Mouse (Mus musculus): ENCODE measurements at regions not wholly inside any gene's neighbourhood (a gene's known extent, or its start where the extent isn't known, plus 50 kb on each side); places are given as distances from the start of the nearest gene placed in this dataset.

GRCm38 (mm10) chr14:25328230-25328629, 130.8 kb upstream of the Zmiz1 start:
- TF ChIP-seq CTCF (IDR thresholded peaks at IDR 0.05; ENCODE audit: low read depth) (no peak), EP300 (IDR thresholded peaks at IDR 0.05; ENCODE audit: low read depth) (no peak)
